Mouse (Mus musculus): ENCODE results near the gene Fgfr4. TPM values are rescaled to one million over a fixed set of nuclear protein-coding genes. Genes with fewer than 3 reads are reported as not detected.
A peak's percentile ranks its signal among the peaks of the same experiment; 100 is the strongest.
"Not testable (repeated sequence)": the region's sequence is repeated elsewhere in the genome, so short reads cannot be mapped to it uniquely, and the experiment has no call there.

The Fgfr4 gene
- total and polyA plus RNA-seq, 2 experiments from 2014 or later, result 0.84 to 1.5 TPM

DNA sequence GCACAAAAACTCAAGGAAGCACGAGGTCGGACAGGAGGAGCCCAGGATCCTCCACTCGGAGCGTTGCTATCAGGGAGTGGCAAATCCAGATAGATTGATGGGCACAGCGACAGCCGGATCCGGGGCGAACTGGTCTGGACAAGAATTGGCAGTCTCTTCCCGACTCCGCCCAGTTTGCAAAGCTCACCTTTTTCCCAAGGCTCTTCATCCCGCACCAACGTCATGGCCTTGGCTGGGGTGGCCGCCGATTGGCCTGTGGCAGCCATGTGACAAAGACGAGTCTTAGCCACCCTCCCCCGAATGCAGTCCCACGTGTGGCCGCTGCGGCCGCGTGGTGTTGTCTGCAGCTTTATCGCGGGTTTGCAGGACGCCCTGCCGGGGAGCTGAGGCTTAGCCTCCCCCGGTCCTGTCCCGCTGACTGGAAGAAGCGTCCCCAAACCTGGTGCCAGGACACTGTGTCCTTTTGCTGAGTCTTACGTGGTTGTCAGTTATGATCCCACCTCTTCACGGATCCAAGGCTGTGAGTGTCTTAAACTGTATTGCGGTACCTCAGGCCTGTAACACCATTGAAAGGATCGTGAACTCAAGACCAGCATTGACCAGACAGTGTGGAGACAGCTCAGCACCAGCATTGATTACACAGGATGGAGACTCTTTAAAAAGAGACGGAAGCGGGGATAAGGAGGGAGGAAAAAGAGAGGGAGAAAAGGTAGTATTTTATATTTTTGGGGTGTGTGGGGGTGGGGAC lies 37.9 kb downstream of the Fgfr4 start:
- no peaks in the 10 kb centered on the region for H3K9me3 ChIP-seq (ENCODE audit: low read length)
- WGBS, result 3% methylated on average over 34 of the region's 34 CpGs
- peak overlapping the region; percentile 66 for H3K9ac ChIP-seq (replicated peaks; ENCODE audit: low read length)
- peaks cover 12% of the 10 kb centered on the region for H3K4me1 ChIP-seq (ENCODE audit: insufficient read depth, low read length)
- H3K4me2 ChIP-seq (ENCODE audit: low read depth, low read length), result peak overlapping the region; percentile 70
- ATAC-seq (peak; percentile 99), DNase-seq (ENCODE audit: low spot score) (peak; percentile 97)
- peak; percentile 88 for TF ChIP-seq CTCF (IDR thresholded peaks at IDR 0.05; ENCODE audit: low read depth)
- H3K4me3 ChIP-seq (ENCODE audit: low read length), result peak overlapping the region; percentile 39
- no peaks in the 10 kb centered on the region for H3K36me3 ChIP-seq (ENCODE audit: insufficient read depth, low read length)
- H3K27me3 ChIP-seq (ENCODE audit: insufficient read depth, low read length), result no peaks in the 10 kb centered on the region
- H3K27ac ChIP-seq, result peak overlapping the region; percentile 95

- no peak overlapping the region for H3K9ac ChIP-seq (replicated peaks; ENCODE audit: low read length)
- H3K36me3 ChIP-seq (ENCODE audit: insufficient read depth, low read length), result no peaks in the 10 kb centered on the region
- 94% methylated on average over 5 of the region's 5 CpGs for WGBS
- H3K4me1 ChIP-seq (ENCODE audit: insufficient read depth, low read length), result peaks cover 12% of the 10 kb centered on the region
- no peak overlapping the region for H3K4me3 ChIP-seq (ENCODE audit: low read length)
- ATAC-seq (no peak), DNase-seq (ENCODE audit: low spot score) (no peak)
- TF ChIP-seq CTCF (IDR thresholded peaks at IDR 0.05; ENCODE audit: low read depth), result no peak
- no peaks in the 10 kb centered on the region for H3K9me3 ChIP-seq (ENCODE audit: low read length)
- no peak overlapping the region for H3K27ac ChIP-seq
- no peaks in the 10 kb centered on the region for H3K27me3 ChIP-seq (ENCODE audit: insufficient read depth, low read length)
- peak overlapping the region; percentile 70; the same call in 1 of the 2 replicates for H3K4me2 ChIP-seq (ENCODE audit: low read depth, low read length)
These were observed 39.1 kb downstream of the Fgfr4 start for GRCm38 (mm10) chr13:55191535-55191934.

DNA sequence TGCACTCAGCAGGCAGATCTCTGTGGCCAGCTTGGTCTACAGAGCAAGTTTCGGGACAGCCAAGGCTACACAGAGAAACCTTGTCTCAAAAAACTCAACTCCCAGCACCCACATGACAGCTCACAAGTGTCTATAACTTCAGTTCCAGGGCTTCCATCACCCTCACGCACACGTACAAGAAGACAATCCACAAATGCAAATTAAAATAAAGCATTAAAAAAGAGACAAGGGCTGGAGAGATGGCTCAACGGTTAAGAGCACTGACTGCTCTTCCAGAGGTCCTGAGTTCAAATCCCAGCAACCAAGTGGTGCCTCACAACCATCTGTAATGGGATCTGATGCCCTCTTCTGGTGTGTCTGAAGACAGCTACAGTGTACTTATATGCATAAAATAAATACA lies 50.3 kb downstream of the Fgfr4 start:
- H3K9me3 ChIP-seq (ENCODE audit: low read length); H3K9ac ChIP-seq (replicated peaks; ENCODE audit: low read length); H3K27ac ChIP-seq; ATAC-seq; H3K4me1 ChIP-seq (ENCODE audit: insufficient read depth, low read length); H3K27me3 ChIP-seq (ENCODE audit: insufficient read depth, low read length); DNase-seq (ENCODE audit: low spot score); H3K36me3 ChIP-seq (ENCODE audit: insufficient read depth, low read length); H3K4me2 ChIP-seq (ENCODE audit: low read depth, low read length); H3K4me3 ChIP-seq (ENCODE audit: low read length): not testable (repeated sequence)
- WGBS, result 82% methylated on average over 4 of the region's 4 CpGs

DNA sequence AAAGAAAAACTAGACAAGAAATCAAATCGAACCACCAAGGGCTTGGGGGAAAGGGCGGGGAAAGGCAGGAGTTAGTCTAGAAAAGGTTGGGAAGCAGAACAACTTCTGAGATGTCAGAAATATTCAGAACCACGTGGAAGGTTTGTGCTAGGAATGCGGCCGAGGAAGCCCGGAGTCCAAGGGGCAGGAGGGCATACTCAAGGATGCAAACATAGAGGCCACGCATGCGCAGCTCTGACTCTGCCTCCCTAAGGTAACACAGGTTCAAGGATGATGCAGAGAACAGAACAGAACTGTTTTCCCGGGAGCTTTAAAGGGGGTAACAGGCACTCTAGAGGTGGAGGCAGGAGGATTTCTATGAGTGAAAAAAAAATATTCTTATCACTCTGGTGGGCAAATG lies 51.3 kb downstream of the Fgfr4 start:
- H3K9ac ChIP-seq (replicated peaks; ENCODE audit: low read length), result no peak overlapping the region
- no peak overlapping the region for H3K4me2 ChIP-seq (ENCODE audit: low read depth, low read length)
- DNase-seq (ENCODE audit: low spot score) (no peak), ATAC-seq (no peak)
- H3K4me1 ChIP-seq (ENCODE audit: insufficient read depth, low read length), result no peaks in the 10 kb centered on the region
- H3K27ac ChIP-seq, result no peak overlapping the region
- no peaks in the 10 kb centered on the region for H3K27me3 ChIP-seq (ENCODE audit: insufficient read depth, low read length)
- 80% methylated on average over 9 of the region's 9 CpGs for WGBS
- H3K36me3 ChIP-seq (ENCODE audit: insufficient read depth, low read length), result no peaks in the 10 kb centered on the region
- H3K9me3 ChIP-seq (ENCODE audit: low read length), result no peaks in the 10 kb centered on the region
- H3K4me3 ChIP-seq (ENCODE audit: low read length), result no peak overlapping the region
- no peak for TF ChIP-seq CTCF (IDR thresholded peaks at IDR 0.05; ENCODE audit: low read depth)

- Histone ChIP-seq H3K27me3 (ENCODE audit: insufficient read depth, low read length) (no peaks in the 10 kb centered on the region), H3K4me1 (ENCODE audit: insufficient read depth, low read length) (0 out of 2 replicates have a peak, but pooled peaks cover 4% of the 10 kb centered on the region), H3K27ac (no peak overlapping the region), H3K4me2 (ENCODE audit: low read depth, low read length) (no peak overlapping the region), H3K9ac (replicated peaks; ENCODE audit: low read length) (no peak overlapping the region), H3K36me3 (ENCODE audit: insufficient read depth, low read length) (no peaks in the 10 kb centered on the region), H3K9me3 (ENCODE audit: low read length) (no peaks in the 10 kb centered on the region), H3K4me3 (ENCODE audit: low read length) (no peak overlapping the region)
- WGBS, result 78% methylated on average over 7 of the region's 11 CpGs
- no peak for TF ChIP-seq CTCF (IDR thresholded peaks at IDR 0.05; ENCODE audit: low read depth)
- no peak for DNase-seq (ENCODE audit: low spot score)
- no peak for ATAC-seq
These were observed 52.4 kb downstream of the Fgfr4 start for GRCm38 (mm10) chr13:55204667-55205389.

DNA sequence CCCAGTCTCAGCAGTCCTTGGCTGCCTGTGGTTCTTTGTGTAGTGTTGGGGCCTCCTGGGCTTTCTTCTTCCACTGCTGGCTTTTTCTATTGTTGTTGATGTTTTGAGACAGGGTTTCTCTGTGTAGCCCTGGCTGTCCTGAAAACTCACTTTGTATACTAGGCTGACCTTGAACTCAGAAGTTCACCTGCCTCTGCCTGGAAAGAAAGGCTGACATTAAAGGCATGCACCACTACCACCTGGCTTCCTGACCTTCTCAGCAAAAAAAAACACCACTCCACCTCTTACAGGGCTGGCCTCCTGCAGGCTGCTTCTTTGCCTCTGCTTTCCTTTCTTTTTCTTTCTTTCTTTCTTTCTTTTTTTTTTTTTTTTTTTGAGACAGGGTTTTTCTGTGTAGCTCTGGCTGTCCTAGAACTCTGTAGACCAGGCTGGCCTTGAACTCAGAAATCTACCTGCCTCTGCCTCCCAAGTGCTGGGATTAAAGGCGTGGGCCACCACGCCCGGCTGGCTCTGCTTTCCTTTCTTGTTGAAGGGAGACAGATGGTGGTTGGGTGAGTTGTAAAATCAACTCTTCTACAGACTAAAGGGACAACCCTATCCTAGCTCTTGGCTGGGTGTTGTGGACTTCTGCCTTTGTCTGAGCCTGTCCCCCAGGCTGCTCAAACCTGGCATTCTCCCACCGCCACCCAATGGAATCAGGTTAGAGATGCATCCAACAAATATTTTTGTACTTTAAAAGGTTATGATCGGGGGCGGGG lies 53.2 kb downstream of the Fgfr4 start:
- H3K36me3 ChIP-seq (ENCODE audit: insufficient read depth, low read length), result no peaks in the 10 kb centered on the region
- ATAC-seq, result no peak
- no peak overlapping the region for H3K4me2 ChIP-seq (ENCODE audit: low read depth, low read length)
- 0 out of 2 replicates have a peak, but pooled peaks cover 9% of the 10 kb centered on the region for H3K4me1 ChIP-seq (ENCODE audit: insufficient read depth, low read length)
- DNase-seq (ENCODE audit: low spot score), result no peak
- 90% methylated on average over 6 of the region's 6 CpGs for WGBS
- no peak overlapping the region for H3K9ac ChIP-seq (replicated peaks; ENCODE audit: low read length)
- TF ChIP-seq CTCF (IDR thresholded peaks at IDR 0.05; ENCODE audit: low read depth), result no peak
- H3K27me3 ChIP-seq (ENCODE audit: insufficient read depth, low read length), result no peaks in the 10 kb centered on the region
- H3K27ac ChIP-seq, result no peak overlapping the region
- no peaks in the 10 kb centered on the region for H3K9me3 ChIP-seq (ENCODE audit: low read length)
- H3K4me3 ChIP-seq (ENCODE audit: low read length), result no peak overlapping the region
